Mouse (Mus musculus): ENCODE measurements around the gene Tmprss11a. TPM values are rescaled to one million over a fixed set of nuclear protein-coding genes. Genes with fewer than 3 reads are reported as not detected.

The Tmprss11a gene
- not detected for total RNA-seq (2021)

DNA sequence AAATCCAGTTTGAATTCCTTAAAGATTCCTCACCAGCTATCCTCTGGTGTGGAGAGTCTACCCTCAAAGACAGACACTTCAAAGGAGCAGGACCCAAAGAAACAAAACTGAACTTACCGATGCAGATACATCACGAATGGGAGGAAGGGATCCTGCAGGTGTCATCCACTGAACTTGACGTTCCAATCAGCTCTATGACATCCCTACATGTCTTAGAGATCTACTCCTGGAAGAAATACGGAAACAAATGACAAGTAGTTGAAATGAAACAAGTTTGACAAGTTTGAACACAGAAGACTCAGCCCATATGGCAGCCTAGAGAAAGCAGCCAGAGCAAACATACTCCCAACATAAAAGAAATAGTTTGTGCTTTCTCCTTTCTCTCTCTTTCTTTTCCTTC is at the start of gene Tmprss11a:
TSS of gene Tmprss11a (minus strand) at position 101 of the 400 bp plus-strand sequence.
- DNase-seq (ENCODE audit: extremely low spot score in 1 of 2, low spot score in 1 of 2) = no peak

DNA sequence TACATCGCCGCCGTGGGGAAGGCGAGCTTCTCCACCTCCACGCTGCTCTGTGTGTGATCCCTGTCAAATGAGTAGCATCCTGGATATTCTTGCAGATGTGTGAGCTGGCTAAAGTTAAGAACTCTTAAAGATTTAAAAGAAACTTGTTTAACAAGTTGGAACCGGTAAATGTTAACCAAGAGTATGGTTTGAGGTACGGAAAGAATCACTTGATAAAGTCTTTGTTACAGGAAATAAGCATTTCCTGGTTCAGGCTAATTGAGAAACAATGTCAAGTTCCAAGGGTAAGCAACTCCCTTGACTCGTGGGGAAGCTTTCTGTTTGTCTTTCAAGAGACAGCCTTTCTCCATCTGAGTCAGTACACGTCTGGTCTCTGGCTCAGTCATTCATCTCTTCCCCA is 49.7 kb upstream of the Tmprss11a start, which contains the start of gene Tmprss11g:
TSS of gene Tmprss11g (minus strand) at position 101 of the 400 bp plus-strand sequence.
- no peak for DNase-seq (ENCODE audit: extremely low spot score in 1 of 2, low spot score in 1 of 2)

DNA sequence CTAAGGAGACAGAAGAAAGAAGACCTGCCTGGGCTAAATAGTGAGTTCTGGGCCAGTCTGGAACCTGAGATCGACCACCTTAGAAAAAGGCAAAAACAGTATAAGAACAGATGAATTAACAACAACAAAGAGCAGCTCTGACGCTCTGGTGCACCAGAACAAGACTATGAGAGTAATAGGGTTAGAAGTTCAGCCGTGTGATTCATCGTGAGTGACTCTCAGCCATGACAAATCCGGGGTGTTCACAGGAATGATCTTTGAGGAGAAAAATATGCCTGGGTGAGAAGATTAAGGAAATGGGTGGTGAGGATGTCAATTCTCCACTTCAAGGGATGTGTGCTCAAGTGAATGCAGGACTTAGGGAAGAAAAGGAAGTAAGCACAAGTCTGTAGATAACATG is 42.7 kb upstream of the Tmprss11a start:
- DNase-seq (ENCODE audit: extremely low spot score in 1 of 2, low spot score in 1 of 2) = no peak

DNA sequence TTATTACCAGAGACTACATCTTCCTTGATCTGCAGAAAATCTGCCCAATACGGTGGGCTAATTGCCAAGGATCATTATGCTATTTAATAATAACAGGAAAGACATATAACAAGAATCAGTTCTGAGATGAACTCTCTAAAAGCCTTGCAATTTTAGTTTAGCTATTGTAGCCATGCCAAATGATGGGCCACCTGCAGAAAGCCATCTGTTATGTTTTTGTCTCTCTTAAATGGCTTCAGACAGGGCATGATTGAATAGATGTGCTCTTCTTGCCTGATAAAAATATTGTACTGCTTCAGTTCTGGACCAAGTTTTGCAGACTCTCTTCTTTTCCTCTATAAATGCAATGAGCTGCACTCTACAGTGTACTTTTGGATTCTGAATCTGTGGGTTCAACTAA is 24.7 kb upstream of the Tmprss11a start:
- DNase-seq (ENCODE audit: extremely low spot score in 1 of 2, low spot score in 1 of 2) = no peak

DNA sequence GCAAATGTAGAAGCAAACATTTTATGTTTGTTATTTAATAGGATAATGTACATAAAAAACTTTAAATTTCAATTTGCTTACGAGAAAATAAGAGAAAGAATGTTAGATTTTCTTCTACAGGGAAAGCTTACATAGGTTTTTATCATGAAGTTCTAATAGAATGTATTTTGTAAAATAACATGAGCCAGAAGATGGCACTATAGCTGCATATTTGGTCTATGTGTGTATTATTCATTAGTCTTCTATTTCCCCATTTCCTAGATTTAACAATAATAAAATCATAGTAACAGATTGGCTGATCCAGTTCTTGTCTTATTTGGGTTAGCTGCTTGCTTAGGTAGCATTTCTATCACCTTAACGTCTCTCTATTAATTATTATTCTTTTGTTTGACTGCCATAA is 13.8 kb upstream of the Tmprss11a start:
- DNase-seq (ENCODE audit: extremely low spot score in 1 of 2, low spot score in 1 of 2) = no peak

DNA sequence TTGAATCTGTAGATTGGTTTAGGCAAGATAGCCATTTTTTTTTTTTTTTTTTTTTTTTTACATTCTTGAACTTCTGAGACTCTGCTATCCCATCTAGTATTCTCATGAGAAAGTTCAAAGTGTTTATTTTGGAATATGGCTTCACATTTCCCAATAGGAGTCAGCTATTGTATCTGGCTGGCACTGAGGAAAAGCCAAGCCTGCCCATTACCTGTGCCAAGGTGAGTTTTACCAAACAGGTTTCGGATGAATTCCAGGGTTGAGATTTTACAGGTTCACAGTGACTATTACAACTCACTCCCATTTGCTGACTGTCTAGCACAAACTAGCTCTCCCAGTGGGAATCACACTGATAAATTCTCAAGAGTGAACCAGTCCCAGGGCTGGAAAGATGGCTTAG is 13.2 kb upstream of the Tmprss11a start:
- DNase-seq (ENCODE audit: extremely low spot score in 1 of 2, low spot score in 1 of 2) = no peak

DNA sequence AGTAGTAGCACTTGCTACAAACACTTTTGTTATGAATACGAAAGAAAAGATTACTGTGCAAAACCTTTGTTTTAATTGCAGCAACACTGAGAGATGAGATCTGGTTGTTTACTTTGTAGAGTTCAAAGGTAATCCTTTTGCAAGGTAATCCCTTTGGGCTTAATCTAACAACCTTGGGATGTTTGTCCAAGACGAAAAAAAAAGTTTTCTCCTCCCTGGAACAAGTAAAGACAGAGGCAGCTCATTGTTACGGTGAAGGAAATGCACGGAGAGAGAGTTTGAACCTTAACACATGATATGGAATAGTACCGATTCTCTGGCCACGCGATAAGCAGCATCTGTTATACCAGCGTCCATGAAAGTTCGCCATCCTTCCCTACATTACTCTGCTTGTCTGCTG is 5.1 kb upstream of the Tmprss11a start:
- no peak for DNase-seq (ENCODE audit: extremely low spot score in 1 of 2, low spot score in 1 of 2)

DNA sequence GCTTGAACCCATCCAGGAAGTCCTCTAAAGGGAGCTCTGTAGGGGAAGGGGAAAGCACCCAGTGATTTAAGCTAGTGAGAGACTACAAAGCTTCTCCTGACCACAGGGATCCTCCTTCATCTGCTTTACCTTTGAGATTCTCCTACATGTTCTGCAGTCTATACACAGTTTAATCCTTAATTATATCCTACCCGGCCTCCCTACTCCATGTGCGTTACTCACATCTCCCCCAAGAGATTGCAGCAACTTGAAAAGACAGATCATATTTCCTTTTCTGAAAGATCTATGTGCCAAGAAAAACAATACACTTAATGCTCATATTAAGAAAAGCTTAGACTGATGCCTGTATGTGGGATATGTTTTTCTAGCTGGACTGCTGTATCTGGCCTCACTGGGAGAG is 29.5 kb downstream of the Tmprss11a start:
- DNase-seq (ENCODE audit: extremely low spot score in 1 of 2, low spot score in 1 of 2) = no peak

DNA sequence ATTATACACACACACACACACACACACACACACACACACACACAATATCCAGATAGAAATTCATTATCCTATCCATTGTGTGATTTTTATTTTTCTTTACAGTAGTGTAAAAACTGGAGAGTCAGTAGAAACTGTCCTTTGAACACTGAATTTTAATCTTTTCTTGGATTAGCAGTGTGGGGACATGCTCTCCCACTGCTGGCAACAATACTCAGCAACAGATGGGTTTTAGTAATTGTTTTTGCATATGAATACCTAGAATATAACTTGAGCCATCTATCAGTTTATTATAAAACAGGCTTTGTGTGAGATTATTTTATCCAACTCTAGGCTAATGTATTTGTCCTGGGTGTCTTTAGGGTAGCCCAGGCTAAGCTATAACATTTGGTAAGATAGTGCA is 30.2 kb downstream of the Tmprss11a start:
- no peak for DNase-seq (ENCODE audit: extremely low spot score in 1 of 2, low spot score in 1 of 2)

DNA sequence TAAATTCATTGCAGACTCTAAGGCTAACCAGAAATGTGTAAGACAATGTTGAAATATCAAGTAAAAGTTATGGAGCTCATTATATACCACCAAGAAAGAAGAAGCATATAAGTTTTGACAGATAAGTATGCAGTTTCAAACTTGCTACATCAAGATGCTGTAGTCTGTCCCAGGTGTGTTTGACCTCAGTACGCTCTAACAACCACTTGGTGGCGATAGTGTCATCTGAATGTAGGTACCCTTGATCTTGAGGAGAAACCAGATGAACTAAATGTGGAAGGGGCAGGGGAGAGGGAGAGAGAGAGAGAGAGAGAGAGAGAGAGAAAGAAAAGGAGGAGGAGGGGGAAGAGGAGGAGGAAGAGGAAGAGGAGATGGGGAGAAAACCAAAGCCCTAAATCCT is 36.1 kb downstream of the Tmprss11a start:
- no peak for DNase-seq (ENCODE audit: extremely low spot score in 1 of 2, low spot score in 1 of 2)

DNA sequence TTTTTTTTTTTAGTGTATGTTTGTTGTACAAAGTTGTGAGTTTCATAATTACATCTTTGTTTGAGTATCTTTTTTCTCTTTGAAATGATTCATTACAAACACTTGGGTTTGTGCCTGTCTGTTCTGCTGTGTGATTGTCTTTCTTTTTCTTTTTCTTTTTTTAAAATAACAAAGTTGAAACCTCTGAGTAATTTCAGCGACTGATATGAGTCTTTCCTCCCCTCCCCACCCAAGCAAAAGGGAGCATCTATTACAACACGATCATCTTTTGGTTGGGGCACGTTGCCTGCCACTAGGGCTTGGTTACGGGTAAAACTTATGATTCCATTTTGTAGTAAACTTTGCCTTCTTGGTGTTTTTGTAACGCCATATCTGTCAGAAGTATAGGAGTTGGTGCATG is 37.7 kb downstream of the Tmprss11a start:
- no peak for DNase-seq (ENCODE audit: extremely low spot score in 1 of 2, low spot score in 1 of 2)

DNA sequence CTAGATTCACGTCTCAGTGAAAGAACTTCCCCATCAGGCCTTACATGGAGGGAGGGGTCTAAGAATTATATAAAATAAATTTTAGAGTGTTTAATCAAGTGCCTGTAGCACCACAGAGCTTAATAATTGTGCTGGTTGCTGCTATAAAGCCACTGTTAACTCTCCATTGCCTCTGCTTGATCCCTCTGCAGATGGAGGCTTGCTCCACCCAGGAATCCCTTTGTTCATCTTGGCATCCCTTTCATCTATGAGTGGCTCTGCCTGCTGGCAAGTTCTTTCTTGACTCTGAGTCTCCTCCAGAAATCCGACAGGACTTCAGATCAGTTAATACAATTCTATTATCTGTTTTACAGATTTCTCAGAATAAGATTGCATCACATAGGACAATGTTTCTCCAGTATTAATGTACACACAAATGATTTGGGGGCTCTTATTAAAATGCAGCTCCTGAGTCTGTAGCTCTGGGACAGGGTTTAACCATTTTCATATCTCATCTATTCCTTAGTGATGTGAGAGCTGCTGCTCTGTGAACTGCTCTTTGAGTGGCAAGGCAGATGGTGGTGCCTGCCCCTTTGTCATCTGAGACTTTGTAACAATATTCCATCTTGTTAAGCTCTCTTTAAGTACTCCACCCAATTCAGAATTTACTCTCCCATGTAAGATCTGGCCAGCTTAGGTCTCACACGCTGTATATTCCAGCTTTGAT is 47.3 kb downstream of the Tmprss11a start:
- no peak for DNase-seq (ENCODE audit: extremely low spot score in 1 of 2, low spot score in 1 of 2)

DNA sequence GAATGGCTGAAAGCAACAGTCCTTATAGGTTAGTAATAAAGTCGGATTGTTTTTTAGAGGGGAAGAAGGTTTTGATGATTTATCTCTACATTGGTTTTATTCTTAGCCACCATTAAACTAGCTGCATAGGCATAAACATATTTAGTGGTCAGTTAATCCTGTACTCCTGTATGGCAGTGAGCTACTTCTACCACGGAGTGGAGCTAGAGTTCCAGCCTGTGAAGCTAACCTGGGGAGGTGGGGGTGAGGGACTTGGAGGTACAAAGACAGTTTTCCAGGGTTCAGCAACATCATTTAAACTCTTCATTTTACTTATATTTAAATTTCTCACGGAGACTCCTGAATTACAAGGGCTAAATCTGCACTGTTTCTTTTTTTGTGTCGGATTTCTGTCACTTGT is 49.3 kb downstream of the Tmprss11a start:
- no peak for DNase-seq (ENCODE audit: extremely low spot score in 1 of 2, low spot score in 1 of 2)

DNA sequence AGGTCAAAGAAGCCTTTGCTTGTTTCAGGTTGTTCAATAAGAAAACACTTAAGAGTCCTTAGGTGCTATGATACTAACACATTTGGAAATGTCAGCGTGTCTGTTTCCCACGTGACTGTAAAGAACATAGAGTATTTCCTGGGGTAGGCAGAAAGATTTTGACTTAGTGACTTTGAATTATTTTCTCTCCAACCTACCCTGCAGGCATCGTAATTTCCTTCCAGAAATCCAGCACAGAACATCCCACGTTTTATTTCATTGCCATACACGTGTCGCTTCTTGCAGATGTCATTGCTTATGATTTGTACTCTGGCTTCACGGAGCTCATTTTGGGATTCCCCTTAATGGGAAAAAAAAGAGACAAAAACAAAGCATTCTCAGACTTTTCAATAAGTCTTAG is 54.5 kb downstream of the Tmprss11a start:
- DNase-seq (ENCODE audit: extremely low spot score in 1 of 2, low spot score in 1 of 2) = no peak

DNA sequence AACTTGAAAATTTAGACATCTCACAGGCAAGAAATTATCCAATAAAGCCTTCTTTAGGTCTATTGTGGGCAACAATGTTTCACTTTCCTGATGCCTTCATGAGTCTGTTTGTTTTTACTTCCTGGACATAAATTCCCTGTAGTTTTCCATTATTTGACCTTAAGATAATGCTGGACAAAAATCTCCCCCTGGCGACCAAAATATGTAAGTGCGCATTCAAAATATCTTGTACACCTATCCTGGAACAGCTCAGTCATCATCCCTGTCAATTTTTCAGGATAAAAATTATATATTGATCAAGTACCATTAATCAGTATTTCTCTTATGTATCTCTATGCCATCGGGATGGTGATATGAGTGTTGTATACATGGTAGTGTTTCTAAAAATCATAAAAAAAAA is 58.0 kb downstream of the Tmprss11a start:
- peak in 1 of 2 experiments; percentile 20 for DNase-seq (ENCODE audit: extremely low spot score in 1 of 2, low spot score in 1 of 2)

DNA sequence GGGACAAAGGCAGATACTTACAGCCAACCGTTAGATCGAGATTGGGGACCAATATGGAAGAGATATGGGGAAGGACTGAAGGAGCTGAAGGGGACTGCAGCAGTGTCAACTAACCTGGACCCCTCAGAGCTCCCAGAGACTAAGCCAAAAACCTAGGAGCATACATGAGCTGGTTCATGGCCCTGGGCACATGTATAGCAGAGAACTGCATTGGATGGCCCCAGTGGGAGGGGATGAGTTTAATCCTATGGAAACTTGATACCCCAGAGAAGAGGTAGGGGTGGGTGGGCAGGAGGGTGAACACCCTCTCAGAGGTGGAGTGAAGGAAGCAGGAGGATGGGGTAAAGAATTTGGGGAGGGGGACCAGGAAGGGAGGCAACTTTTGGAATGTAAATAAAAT is 60.8 kb downstream of the Tmprss11a start:
- DNase-seq (ENCODE audit: extremely low spot score in 1 of 2, low spot score in 1 of 2) = no peak

DNA sequence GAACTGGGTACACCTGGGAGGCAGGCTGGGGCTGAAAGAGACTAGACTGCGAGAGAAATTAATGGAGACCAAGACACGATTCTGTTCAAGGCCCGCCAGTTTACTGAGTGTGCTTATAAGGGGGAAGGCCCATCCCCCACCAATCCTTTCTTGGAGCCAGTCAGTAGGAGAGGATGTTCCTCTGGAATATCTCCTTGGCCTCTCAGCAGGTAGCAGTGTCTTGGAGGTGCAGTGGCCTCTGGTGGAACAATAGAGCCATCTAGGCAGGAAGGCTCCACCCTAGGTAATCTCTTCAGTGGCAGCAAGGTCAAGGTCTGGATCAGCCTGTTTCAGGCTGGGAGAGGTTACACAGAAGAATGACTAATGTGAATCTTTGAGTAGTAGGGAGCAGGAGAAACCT is 61.6 kb downstream of the Tmprss11a start:
- DNase-seq (ENCODE audit: extremely low spot score in 1 of 2, low spot score in 1 of 2) = no peak

DNA sequence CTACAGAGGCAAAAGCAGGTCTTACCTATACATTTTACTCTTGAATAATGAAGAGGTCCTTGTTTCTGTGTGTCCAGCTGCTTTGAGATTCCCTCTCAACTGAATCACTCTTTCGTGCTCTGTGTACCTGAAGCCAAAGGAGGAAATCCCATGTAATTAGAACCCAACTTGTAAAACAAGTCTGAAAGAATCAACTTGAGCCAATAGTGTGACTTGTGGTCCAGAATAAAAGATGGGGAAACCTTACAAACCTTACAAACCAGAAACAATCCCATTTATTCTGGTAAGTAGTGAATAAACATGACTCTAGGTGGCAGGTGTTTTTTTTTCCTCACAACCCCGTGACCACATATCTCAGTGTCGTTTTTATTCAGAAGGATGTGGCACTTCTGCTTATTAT is 95.5 kb downstream of the Tmprss11a start, which contains the start of gene Tmprss11d:
TSS of gene Tmprss11d (minus strand) at position 101 of the 400 bp plus-strand sequence.
- no peak for DNase-seq (ENCODE audit: extremely low spot score in 1 of 2, low spot score in 1 of 2)

Other genes starting within 250 kb of the Tmprss11a start
- gene Tmprss11c, start 179.7 kb downstream of the Tmprss11a start, total RNA-seq (2021) = not detected
- gene Tmprss11d, start 95.6 kb downstream of the Tmprss11a start, total RNA-seq (2021) = not detected
- gene Tmprss11g, start 49.6 kb upstream of the Tmprss11a start, total RNA-seq (2021) = not detected
- gene Tmprss11f, start 163.4 kb upstream of the Tmprss11a start, total RNA-seq (2021) = not detected
- gene Tmprss11b, start 207.4 kb upstream of the Tmprss11a start, total RNA-seq (2021) = not detected

Measured in layer of hippocampus, postnatal 25 days (tissue).